Mouse (Mus musculus) kidney, embryonic 16.5 days (tissue): ENCODE data around the gene Ptpn11. TPM values are rescaled to one million over a fixed set of nuclear protein-coding genes. Genes with fewer than 3 reads are reported as not detected.
"Not testable (repeated sequence)": the region's sequence is repeated elsewhere in the genome, so short reads cannot be mapped to it uniquely, and the experiment has no call there.

Source experiments
- ATAC-seq: fragments of 200-750 bp; cut with Nextera tagmentation; 2 replicates; pipeline ENCODE4 v1.8.0; 2017; ENCODE audit warnings: moderate TSS enrichment; ENCODE audit not compliant: low FRiP score, low TSS enrichment
- H3K27ac ChIP-seq: fragments of 300-500 bp; sonication (generic); 2 replicates; pipeline ENCODE4 v1.5.1; 2014; ENCODE audit warnings: low read length
- H3K27me3 ChIP-seq: fragments of 300-500 bp; sonication (generic); 2 replicates; pipeline ENCODE4 v1.6.1; 2014; ENCODE audit warnings: low read length, control low read depth, mixed read lengths; ENCODE audit not compliant: insufficient read depth
- H3K36me3 ChIP-seq: fragments of 300-500 bp; sonication (generic); 2 replicates; pipeline ENCODE4 v1.6.1; 2014; ENCODE audit warnings: low read length, control low read depth, mixed read lengths; ENCODE audit not compliant: insufficient read depth
- H3K4me1 ChIP-seq: fragments of 300-500 bp; sonication (generic); 2 replicates; pipeline ENCODE4 v1.6.1; 2014; ENCODE audit warnings: low read length, control low read depth, mixed read lengths; ENCODE audit not compliant: insufficient read depth
- H3K4me2 ChIP-seq: fragments of 300-500 bp; sonication (generic); replicated peaks from 2 replicates; pipeline ENCODE4 v1.6.1; 2014; ENCODE audit warnings: low read depth, low read length
- H3K4me3 ChIP-seq: fragments of 300-500 bp; sonication (generic); 2 replicates; pipeline ENCODE4 v1.5.1; 2014; ENCODE audit warnings: mild to moderate bottlenecking, low read length
- H3K9ac ChIP-seq: fragments of 300-500 bp; sonication (generic); replicated peaks from 2 replicates; pipeline ENCODE4 v1.6.1; 2014; ENCODE audit warnings: low read length
- H3K9me3 ChIP-seq: fragments of 300-500 bp; sonication (generic); 2 replicates; pipeline ENCODE4 v1.6.1; 2016; ENCODE audit warnings: low read length, control low read depth
- WGBS: fragments of 180-500 bp; shearing (Covaris S2); extraction: QIAGEN DNeasy Blood & Tissue Kit; methylation state at CpG from one replicate; pipeline ENCODE4 v1.1.7; 2014; 5-methylcytosine and 5-hydroxymethylcytosine counted together
- polyA plus RNA-seq: library from polyadenylated mRNA; unstranded; fragments of >200 nt; fragmentation: Nextera tagmentation; extraction: Ambion mirVana; gene quantifications from 2 replicates; pipeline ENCODE4 v1.2.1, GENCODE M21; 2015

Gene Ptpn11
- polyA plus RNA-seq, result 17.0 and 19.1 TPM in 2 replicates

DNA sequence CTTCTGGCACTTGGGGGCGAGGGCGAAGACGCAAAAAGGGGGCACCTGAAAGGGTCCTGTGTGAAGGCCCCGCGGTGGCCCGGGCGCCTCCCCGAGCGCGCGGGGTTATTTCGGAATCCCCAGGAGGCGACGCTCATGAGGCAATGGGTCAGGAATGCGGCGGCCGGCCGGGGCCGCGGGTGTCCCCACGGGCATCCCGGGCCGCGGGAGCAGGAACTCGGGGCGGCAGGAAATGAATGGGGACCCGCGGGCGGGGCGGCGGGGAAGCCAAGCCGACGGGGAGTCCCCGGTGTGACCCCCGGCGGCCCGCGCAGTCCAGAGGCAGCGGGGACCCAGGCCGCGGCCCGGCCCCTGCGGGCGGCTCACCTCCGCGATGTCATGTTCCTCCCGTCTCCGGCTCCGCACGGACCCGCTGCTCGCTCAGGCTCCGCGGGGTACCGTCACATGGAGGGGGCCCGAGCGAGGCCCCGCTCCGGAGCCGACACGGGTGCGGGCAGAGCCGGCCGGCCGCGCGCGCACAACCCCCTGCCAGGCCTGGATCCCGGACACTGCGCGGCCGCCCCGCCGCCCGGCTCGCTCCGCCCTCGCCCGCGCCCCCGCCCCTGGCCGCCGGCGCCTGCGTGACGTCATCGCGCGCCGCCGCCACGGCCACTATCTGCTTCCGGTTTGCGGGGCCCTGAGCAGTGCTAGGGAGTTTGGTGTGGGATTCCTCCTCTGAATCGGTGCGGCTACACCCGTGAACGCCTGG is at the start of gene Ptpn11:
TSS of gene Ptpn11 (minus strand) at position 562 of the 748 bp plus-strand sequence.
- Histone ChIP-seq H3K27ac (peak within 1 kb of the TSS; percentile 75), H3K27me3 (no peaks in the 10 kb centered on the region), H3K9me3 (no peaks in the 10 kb centered on the region), H3K4me3 (peak within 1 kb of the TSS; percentile 87), H3K4me2 (peak within 1 kb of the TSS; percentile 85), H3K4me1 (peaks cover 13% of the 10 kb centered on the region), H3K9ac (peak within 1 kb of the TSS; percentile 96), H3K36me3 (no peaks in the 10 kb centered on the region)
- WGBS, result under 1% methylated on average over 92 of the region's 98 CpGs
- ATAC-seq, result peak; percentile 97

DNA sequence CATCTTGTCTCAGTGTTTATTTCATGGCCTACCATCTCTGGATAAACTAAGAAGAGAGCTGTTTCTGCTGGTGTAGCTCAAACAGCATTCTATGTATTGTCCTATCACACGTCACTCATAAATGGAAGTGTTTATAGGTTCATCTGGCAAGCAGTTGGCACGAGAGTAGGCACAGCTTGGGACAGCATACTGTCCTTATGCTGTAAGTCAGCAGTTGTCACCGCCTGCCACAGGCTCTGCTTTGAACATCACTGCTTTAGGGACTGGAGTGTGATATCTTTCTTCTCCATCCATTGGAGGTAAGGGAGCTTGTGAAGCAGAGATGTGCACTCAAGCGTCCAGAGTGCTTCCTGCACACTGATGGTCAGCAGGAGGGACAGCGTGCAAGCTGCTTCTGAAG is 48.6 kb upstream of the Ptpn11 start:
- no peak overlapping the region for H3K4me2 ChIP-seq
- no peak overlapping the region for H3K27ac ChIP-seq
- no peaks in the 10 kb centered on the region for H3K27me3 ChIP-seq
- ATAC-seq, result no peak
- WGBS, result 58% methylated on average over 5 of the region's 5 CpGs
- H3K9me3 ChIP-seq, result no peaks in the 10 kb centered on the region
- H3K4me1 ChIP-seq, result no peaks in the 10 kb centered on the region
- no peaks in the 10 kb centered on the region for H3K36me3 ChIP-seq
- H3K9ac ChIP-seq, result no peak overlapping the region
- H3K4me3 ChIP-seq, result no peak overlapping the region

DNA sequence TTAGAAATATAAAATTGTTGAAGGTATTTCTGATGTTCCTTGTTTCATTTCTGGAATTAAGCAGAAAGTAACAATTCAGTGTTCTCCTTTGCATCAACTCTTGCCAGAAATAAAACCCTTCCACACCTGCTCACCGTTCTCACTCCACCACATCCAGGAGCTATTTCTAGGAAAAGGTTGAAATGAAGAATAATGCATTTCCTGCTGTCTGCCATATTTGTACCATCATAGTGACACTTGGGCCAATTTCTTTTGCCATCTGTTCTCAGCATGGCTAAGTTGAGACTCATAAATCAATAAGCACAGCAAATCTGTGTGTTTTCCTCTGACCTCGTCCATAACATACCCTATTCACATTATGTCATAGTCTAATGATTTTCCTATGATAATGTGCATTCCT is 47.0 kb upstream of the Ptpn11 start:
- 77% methylated on average over 2 of the region's 2 CpGs for WGBS
- no peaks in the 10 kb centered on the region for H3K4me1 ChIP-seq
- ATAC-seq, result no peak

DNA sequence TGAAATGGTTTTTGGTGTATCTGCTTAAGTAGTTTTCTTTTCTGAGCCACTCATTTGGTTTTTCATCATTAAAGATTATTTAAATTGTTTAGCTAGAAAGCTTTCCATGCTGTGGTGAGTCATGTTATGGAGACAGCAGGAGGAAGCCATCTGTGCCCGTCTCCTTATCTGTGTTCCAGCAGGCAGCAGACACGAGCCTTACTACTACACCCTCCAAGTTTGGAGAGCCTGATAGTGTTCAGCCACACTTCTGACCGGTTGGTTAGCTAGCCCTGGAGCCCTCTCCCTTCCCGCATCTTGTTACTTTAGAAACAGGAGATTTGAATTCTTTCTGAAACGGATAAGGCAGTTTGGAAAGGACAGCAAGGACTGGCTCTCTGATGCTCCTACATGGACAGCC is 45.0 kb upstream of the Ptpn11 start:
- no peak for ATAC-seq
- H3K27ac ChIP-seq, result no peak overlapping the region
- no peak overlapping the region for H3K9ac ChIP-seq
- H3K9me3 ChIP-seq, result no peaks in the 10 kb centered on the region
- H3K36me3 ChIP-seq, result no peaks in the 10 kb centered on the region
- no peak overlapping the region for H3K4me2 ChIP-seq
- no peak overlapping the region for H3K4me3 ChIP-seq
- 61% methylated on average over 5 of the region's 5 CpGs for WGBS
- H3K4me1 ChIP-seq, result no peaks in the 10 kb centered on the region
- H3K27me3 ChIP-seq, result no peaks in the 10 kb centered on the region

More for the DNA sequence above, 47.0 kb upstream of the Ptpn11 start:
- Histone ChIP-seq H3K9me3 (no peaks in the 10 kb centered on the region), H3K9ac (no peak overlapping the region), H3K27ac (no peak overlapping the region), H3K36me3 (no peaks in the 10 kb centered on the region), H3K4me2 (no peak overlapping the region), H3K27me3 (no peaks in the 10 kb centered on the region), H3K4me3 (no peak overlapping the region)

DNA sequence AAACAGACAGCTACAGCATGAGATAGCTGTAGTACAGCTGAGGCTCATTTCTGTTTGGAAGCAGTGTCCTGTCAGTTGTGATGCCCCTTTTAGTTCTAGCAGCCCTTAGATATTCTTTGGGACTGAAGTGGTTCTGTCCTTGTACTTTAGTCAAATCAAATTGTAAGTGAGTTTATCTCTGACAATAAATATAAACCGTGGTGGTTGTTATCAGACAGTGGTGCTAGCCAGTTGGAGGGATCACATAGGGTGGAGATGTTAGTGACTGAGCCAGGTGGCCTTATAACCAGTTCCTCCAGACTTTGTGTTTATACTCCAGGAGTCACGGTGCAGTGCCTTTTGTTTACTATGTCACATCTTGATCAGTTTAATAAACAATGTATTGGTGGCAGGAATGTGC is 42.5 kb upstream of the Ptpn11 start:
- H3K9me3 ChIP-seq, result no peaks in the 10 kb centered on the region
- H3K4me1 ChIP-seq, result no peaks in the 10 kb centered on the region
- H3K4me3 ChIP-seq, result no peak overlapping the region
- H3K36me3 ChIP-seq, result no peaks in the 10 kb centered on the region
- H3K27ac ChIP-seq, result no peak overlapping the region
- WGBS, result 85% methylated on average over 2 of the region's 2 CpGs
- no peaks in the 10 kb centered on the region for H3K27me3 ChIP-seq
- H3K9ac ChIP-seq, result no peak overlapping the region
- ATAC-seq, result no peak
- H3K4me2 ChIP-seq, result no peak overlapping the region

DNA sequence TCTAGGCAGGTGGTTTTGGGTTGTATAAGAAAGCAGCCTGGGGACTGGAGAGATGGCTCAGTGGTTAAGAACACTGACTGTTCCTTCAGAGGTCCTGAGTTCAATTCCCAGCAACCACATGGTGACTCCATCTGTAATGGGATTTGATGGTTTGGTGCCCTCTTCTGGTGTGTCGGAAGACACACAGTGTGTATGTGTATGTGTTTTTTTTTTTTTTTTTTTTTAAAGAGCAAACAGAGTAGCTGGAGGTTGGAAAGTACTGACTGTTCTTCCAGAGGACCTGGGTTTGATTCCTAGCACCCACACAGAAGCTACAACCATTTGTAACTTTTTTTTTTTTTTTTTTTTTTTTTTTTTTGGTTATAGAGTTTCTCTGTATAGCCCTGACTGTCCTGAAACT is 41.6 kb upstream of the Ptpn11 start:
- Histone ChIP-seq H3K36me3 (no peaks in the 10 kb centered on the region), H3K4me2 (no peak overlapping the region), H3K9ac (no peak overlapping the region), H3K9me3 (no peaks in the 10 kb centered on the region), H3K4me1 (no peaks in the 10 kb centered on the region), H3K4me3 (no peak overlapping the region), H3K27ac (no peak overlapping the region), H3K27me3 (no peaks in the 10 kb centered on the region)
- 100% methylated on average over 1 of the region's 1 CpGs for WGBS
- no peak for ATAC-seq

DNA sequence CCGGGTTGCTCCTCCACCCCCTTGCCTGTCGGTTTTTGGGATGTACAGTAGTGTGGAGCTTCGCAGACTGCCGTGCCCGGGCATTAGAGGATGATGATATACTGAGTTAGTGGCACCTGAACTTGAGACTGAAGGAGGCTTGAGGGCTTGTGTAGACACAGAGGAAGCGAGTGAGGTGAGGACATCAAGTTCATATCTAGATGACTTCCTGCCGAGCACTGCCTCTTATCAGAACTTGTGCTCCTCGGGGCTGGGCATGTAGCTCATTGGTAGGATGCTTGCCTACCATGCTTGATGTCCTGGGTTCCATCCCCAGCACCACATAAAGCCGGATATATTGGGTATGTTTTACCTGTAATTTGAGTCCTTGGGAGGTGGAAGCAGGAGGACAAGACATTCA is 39.6 kb upstream of the Ptpn11 start:
- Histone ChIP-seq H3K9ac (no peak overlapping the region), H3K4me2 (no peak overlapping the region), H3K9me3 (no peaks in the 10 kb centered on the region), H3K4me1 (no peaks in the 10 kb centered on the region), H3K4me3 (no peak overlapping the region), H3K36me3 (no peaks in the 10 kb centered on the region), H3K27ac (no peak overlapping the region), H3K27me3 (no peaks in the 10 kb centered on the region)
- 82% methylated on average over 9 of the region's 9 CpGs for WGBS
- no peak for ATAC-seq

DNA sequence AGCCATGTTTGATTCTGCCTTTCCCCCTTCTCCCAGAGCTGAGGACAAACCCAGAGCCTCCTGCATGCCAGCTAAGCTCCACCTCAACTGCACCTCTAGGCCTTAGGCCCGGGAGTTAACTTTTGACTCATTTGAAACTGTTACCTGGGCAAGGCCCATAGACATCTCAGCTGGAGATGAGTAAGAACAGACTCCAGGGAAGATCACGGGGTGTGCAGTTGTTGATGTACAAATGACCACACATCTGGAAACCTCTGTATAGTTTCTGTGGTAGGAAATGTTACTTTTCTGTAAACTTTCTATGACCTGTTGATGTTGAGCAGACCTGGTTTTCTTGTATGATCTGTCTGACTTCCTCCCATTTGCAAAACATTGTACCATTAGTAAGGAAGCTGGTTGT is 38.0 kb upstream of the Ptpn11 start:
- no peak overlapping the region for H3K4me2 ChIP-seq
- H3K27me3 ChIP-seq, result no peaks in the 10 kb centered on the region
- no peak overlapping the region for H3K27ac ChIP-seq
- no peaks in the 10 kb centered on the region for H3K9me3 ChIP-seq
- H3K4me3 ChIP-seq, result no peak overlapping the region
- H3K4me1 ChIP-seq, result no peaks in the 10 kb centered on the region
- WGBS, result 93% methylated on average over 2 of the region's 2 CpGs
- no peak for ATAC-seq
- no peaks in the 10 kb centered on the region for H3K36me3 ChIP-seq
- H3K9ac ChIP-seq, result no peak overlapping the region

DNA sequence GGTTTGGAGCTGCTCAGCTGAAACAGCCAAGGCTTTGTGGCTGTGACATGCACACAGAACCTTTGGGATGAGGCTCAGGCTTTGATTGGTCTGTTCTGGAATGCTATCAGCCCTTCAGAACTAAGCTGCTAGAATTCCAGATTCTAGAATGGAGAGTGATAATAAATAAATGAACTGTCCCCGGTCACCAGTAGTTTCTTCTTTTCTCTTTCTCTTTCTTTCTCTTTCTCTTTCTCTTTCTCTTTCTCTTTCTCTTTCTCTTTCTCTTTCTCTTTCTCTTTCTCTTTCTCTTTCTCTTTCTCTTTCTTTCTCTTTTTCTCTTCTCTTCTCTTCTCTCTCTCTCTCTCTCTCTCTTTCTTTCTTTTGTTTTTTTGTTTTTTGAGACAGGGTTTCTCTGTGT is 36.1 kb upstream of the Ptpn11 start:
- not testable (repeated sequence) for H3K4me3 ChIP-seq, ATAC-seq, H3K4me2 ChIP-seq, H3K9me3 ChIP-seq, H3K9ac ChIP-seq, H3K27ac ChIP-seq, H3K4me1 ChIP-seq, H3K27me3 ChIP-seq, H3K36me3 ChIP-seq
- 76% methylated on average over 1 of the region's 1 CpGs for WGBS

DNA sequence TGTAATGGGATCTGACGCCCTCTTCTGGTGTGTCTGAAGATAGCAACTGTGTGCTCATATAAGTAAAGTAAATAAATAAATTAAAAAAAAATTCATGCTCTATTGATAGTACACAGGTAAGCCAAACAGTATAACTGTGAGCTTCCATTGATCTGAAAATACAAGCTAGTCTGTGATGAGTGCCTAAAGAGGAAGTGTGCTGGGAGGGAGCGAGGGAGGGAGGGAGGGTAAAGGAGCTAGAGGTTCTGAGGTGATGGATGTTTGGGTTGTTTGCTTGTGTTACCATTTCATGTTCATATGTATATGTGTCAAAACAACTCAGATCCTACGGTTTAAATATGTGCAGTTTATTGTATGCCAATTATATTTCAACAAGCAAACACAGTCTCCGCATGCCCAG is 35.6 kb upstream of the Ptpn11 start:
- Histone ChIP-seq H3K4me2 (no peak overlapping the region), H3K9me3 (no peaks in the 10 kb centered on the region), H3K27me3 (no peaks in the 10 kb centered on the region), H3K4me3 (no peak overlapping the region), H3K27ac (no peak overlapping the region), H3K9ac (no peak overlapping the region), H3K4me1 (peaks cover under 1% of the 10 kb centered on the region), H3K36me3 (no peaks in the 10 kb centered on the region)
- ATAC-seq, result no peak
- WGBS, result 82% methylated on average over 4 of the region's 4 CpGs
